Mouse (Mus musculus): ENCODE measurements around the gene Gm10277. TPM values are rescaled to one million over a fixed set of nuclear protein-coding genes. Genes with fewer than 3 reads are reported as not detected.

The Gm10277 gene
- polyA plus RNA-seq (2012; rRNA removed), result not detected in 2 replicates

- H3K4me3 ChIP-seq (ENCODE audit: control insufficient read depth, low read depth, low read length), result no peak within 1 kb of the TSS
- no peak within 1 kb of the TSS for H3K27ac ChIP-seq (ENCODE audit: control insufficient read depth, insufficient read depth, low read depth, low read length)
These were observed at the start of gene Gm10277 for GRCm38 (mm10) chr11:77787707-77788106. Gene Gm10277 (minus strand): TSS chr11:77787747.

GRCm38 (mm10) chr11:77836751-77837150 lies 49.2 kb upstream of the Gm10277 start:
- H3K27me3 ChIP-seq (ENCODE audit: control insufficient read depth, insufficient read depth, low read length), result no peaks in the 10 kb centered on the region
- no peaks in the 10 kb centered on the region for H3K4me1 ChIP-seq (ENCODE audit: control insufficient read depth, insufficient read depth, low read length)
- H3K36me3 ChIP-seq (ENCODE audit: control insufficient read depth, insufficient read depth, low read length), result no peaks in the 10 kb centered on the region
- no peak overlapping the region for H3K4me3 ChIP-seq (ENCODE audit: control insufficient read depth, low read depth, low read length)
- TF ChIP-seq POLR2A (IDR thresholded peaks at IDR 0.05; ENCODE audit: control insufficient read depth, low read depth, low read length) (no peak), CTCF (IDR thresholded peaks at IDR 0.05; ENCODE audit: control insufficient read depth, insufficient read depth, insufficient replicate concordance, low read depth, low read length) (no peak)
- no peak overlapping the region for H3K27ac ChIP-seq (ENCODE audit: control insufficient read depth, insufficient read depth, low read depth, low read length)

More at GRCm38 (mm10) chr11:77787707-77788106, at the start of gene Gm10277:
- Histone ChIP-seq H3K27me3 (ENCODE audit: control insufficient read depth, insufficient read depth, low read length) (no peaks in the 10 kb centered on the region), H3K36me3 (ENCODE audit: control insufficient read depth, insufficient read depth, low read length) (no peaks in the 10 kb centered on the region), H3K4me1 (ENCODE audit: control insufficient read depth, insufficient read depth, low read length) (peaks cover 16% of the 10 kb centered on the region)
- TF ChIP-seq POLR2A (IDR thresholded peaks at IDR 0.05; ENCODE audit: control insufficient read depth, low read depth, low read length), result no peak
- TF ChIP-seq CTCF (IDR thresholded peaks at IDR 0.05; ENCODE audit: control insufficient read depth, insufficient read depth, insufficient replicate concordance, low read depth, low read length), result no peak

- Histone ChIP-seq H3K4me3 (ENCODE audit: control insufficient read depth, low read depth, low read length) (no peak overlapping the region), H3K36me3 (ENCODE audit: control insufficient read depth, insufficient read depth, low read length) (no peaks in the 10 kb centered on the region), H3K27me3 (ENCODE audit: control insufficient read depth, insufficient read depth, low read length) (no peaks in the 10 kb centered on the region), H3K4me1 (ENCODE audit: control insufficient read depth, insufficient read depth, low read length) (no peaks in the 10 kb centered on the region), H3K27ac (ENCODE audit: control insufficient read depth, insufficient read depth, low read depth, low read length) (no peak overlapping the region)
- TF ChIP-seq CTCF (IDR thresholded peaks at IDR 0.05; ENCODE audit: control insufficient read depth, insufficient read depth, insufficient replicate concordance, low read depth, low read length) (no peak), POLR2A (IDR thresholded peaks at IDR 0.05; ENCODE audit: control insufficient read depth, low read depth, low read length) (no peak)
These were observed 48.7 kb upstream of the Gm10277 start for GRCm38 (mm10) chr11:77836290-77836689.

GRCm38 (mm10) chr11:77835109-77835508 lies 47.6 kb upstream of the Gm10277 start:
- Histone ChIP-seq H3K27ac (ENCODE audit: control insufficient read depth, insufficient read depth, low read depth, low read length) (no peak overlapping the region), H3K4me3 (ENCODE audit: control insufficient read depth, low read depth, low read length) (no peak overlapping the region), H3K36me3 (ENCODE audit: control insufficient read depth, insufficient read depth, low read length) (no peaks in the 10 kb centered on the region), H3K27me3 (ENCODE audit: control insufficient read depth, insufficient read depth, low read length) (no peaks in the 10 kb centered on the region), H3K4me1 (ENCODE audit: control insufficient read depth, insufficient read depth, low read length) (no peaks in the 10 kb centered on the region)
- TF ChIP-seq CTCF (IDR thresholded peaks at IDR 0.05; ENCODE audit: control insufficient read depth, insufficient read depth, insufficient replicate concordance, low read depth, low read length), result no peak
- TF ChIP-seq POLR2A (IDR thresholded peaks at IDR 0.05; ENCODE audit: control insufficient read depth, low read depth, low read length), result no peak

- H3K36me3 ChIP-seq (ENCODE audit: control insufficient read depth, insufficient read depth, low read length), result no peaks in the 10 kb centered on the region
- H3K27me3 ChIP-seq (ENCODE audit: control insufficient read depth, insufficient read depth, low read length), result no peaks in the 10 kb centered on the region
- no peaks in the 10 kb centered on the region for H3K4me1 ChIP-seq (ENCODE audit: control insufficient read depth, insufficient read depth, low read length)
- TF ChIP-seq CTCF (IDR thresholded peaks at IDR 0.05; ENCODE audit: control insufficient read depth, insufficient read depth, insufficient replicate concordance, low read depth, low read length) (no peak), POLR2A (IDR thresholded peaks at IDR 0.05; ENCODE audit: control insufficient read depth, low read depth, low read length) (no peak)
- H3K27ac ChIP-seq (ENCODE audit: control insufficient read depth, insufficient read depth, low read depth, low read length), result no peak overlapping the region
- H3K4me3 ChIP-seq (ENCODE audit: control insufficient read depth, low read depth, low read length), result no peak overlapping the region
These were observed 45.0 kb upstream of the Gm10277 start for GRCm38 (mm10) chr11:77832541-77832940.

- H3K36me3 ChIP-seq (ENCODE audit: control insufficient read depth, insufficient read depth, low read length), result no peaks in the 10 kb centered on the region
- no peak overlapping the region for H3K4me3 ChIP-seq (ENCODE audit: control insufficient read depth, low read depth, low read length)
- no peaks in the 10 kb centered on the region for H3K4me1 ChIP-seq (ENCODE audit: control insufficient read depth, insufficient read depth, low read length)
- no peak overlapping the region for H3K27ac ChIP-seq (ENCODE audit: control insufficient read depth, insufficient read depth, low read depth, low read length)
- H3K27me3 ChIP-seq (ENCODE audit: control insufficient read depth, insufficient read depth, low read length), result no peaks in the 10 kb centered on the region
- TF ChIP-seq CTCF (IDR thresholded peaks at IDR 0.05; ENCODE audit: control insufficient read depth, insufficient read depth, insufficient replicate concordance, low read depth, low read length) (no peak), POLR2A (IDR thresholded peaks at IDR 0.05; ENCODE audit: control insufficient read depth, low read depth, low read length) (no peak)
These were observed 43.3 kb upstream of the Gm10277 start for GRCm38 (mm10) chr11:77830875-77831274.

- Histone ChIP-seq H3K36me3 (ENCODE audit: control insufficient read depth, insufficient read depth, low read length) (no peaks in the 10 kb centered on the region), H3K4me3 (ENCODE audit: control insufficient read depth, low read depth, low read length) (no peak overlapping the region), H3K4me1 (ENCODE audit: control insufficient read depth, insufficient read depth, low read length) (no peaks in the 10 kb centered on the region), H3K27ac (ENCODE audit: control insufficient read depth, insufficient read depth, low read depth, low read length) (no peak overlapping the region), H3K27me3 (ENCODE audit: control insufficient read depth, insufficient read depth, low read length) (no peaks in the 10 kb centered on the region)
- TF ChIP-seq CTCF (IDR thresholded peaks at IDR 0.05; ENCODE audit: control insufficient read depth, insufficient read depth, insufficient replicate concordance, low read depth, low read length) (no peak), POLR2A (IDR thresholded peaks at IDR 0.05; ENCODE audit: control insufficient read depth, low read depth, low read length) (no peak)
These were observed 41.7 kb upstream of the Gm10277 start for GRCm38 (mm10) chr11:77829043-77829841.

Measured in testis, adult 2 months (tissue).